Mouse (Mus musculus) adrenal gland, adult (tissue): ENCODE data around the gene Sin3b.
A peak's percentile ranks its signal among the peaks of the same experiment; 100 is the strongest.

Source experiments
- DNase-seq, 2 experiments: peaks; one replicate each; pipeline ENCODE4 v3.0.0; 2022 to 2023; ENCODE audit warnings: low spot score in 1 of 2; ENCODE audit not compliant: inconsistent age in 2 of 2

Sin3b gene

GRCm38 (mm10) chr8:72752289-72752688, 29.2 kb downstream of the Sin3b start:
- peak in 1 of 2 experiments; percentile 3 for DNase-seq

GRCm38 (mm10) chr8:72753165-72753564, 30.1 kb downstream of the Sin3b start:
- DNase-seq = peak; percentile 5 to 61

GRCm38 (mm10) chr8:72753781-72754180, 30.7 kb downstream of the Sin3b start:
- DNase-seq = peak in 1 of 2 experiments; percentile 1

GRCm38 (mm10) chr8:72756031-72756430, 32.9 kb downstream of the Sin3b start:
- DNase-seq = peak in 1 of 2 experiments; percentile 1

- DNase-seq = peak in 1 of 2 experiments; percentile 10
These were observed 33.8 kb downstream of the Sin3b start for GRCm38 (mm10) chr8:72756771-72757390.

GRCm38 (mm10) chr8:72757426-72758195, 34.5 kb downstream of the Sin3b start:
- no peak for DNase-seq

- no peak for DNase-seq
These were observed 35.2 kb downstream of the Sin3b start for GRCm38 (mm10) chr8:72758310-72758709.

GRCm38 (mm10) chr8:72760216-72760615, 37.1 kb downstream of the Sin3b start:
- DNase-seq = no peak

GRCm38 (mm10) chr8:72761322-72762051, 38.4 kb downstream of the Sin3b start, which contains the start of gene F2rl3:
Gene F2rl3, plus strand, starts transcription at chr8:72761880.
- peak; percentile 21 to 50 for DNase-seq

- DNase-seq = peak in 1 of 2 experiments; percentile 18
These were observed 39.2 kb downstream of the Sin3b start for GRCm38 (mm10) chr8:72762306-72762705.

GRCm38 (mm10) chr8:72765696-72766095, 42.6 kb downstream of the Sin3b start:
- peak in 1 of 2 experiments; percentile 16 for DNase-seq

- no peak for DNase-seq
These were observed 43.7 kb downstream of the Sin3b start for GRCm38 (mm10) chr8:72766777-72767176.

GRCm38 (mm10) chr8:72777797-72778196, 54.7 kb downstream of the Sin3b start:
- DNase-seq = peak in 1 of 2 experiments; percentile 58

GRCm38 (mm10) chr8:72780644-72781043, 57.6 kb downstream of the Sin3b start:
- DNase-seq = no peak

GRCm38 (mm10) chr8:72801583-72801982, 78.5 kb downstream of the Sin3b start:
- DNase-seq = no peak
